Mouse (Mus musculus) heart, adult 2 months (tissue): Measurements from ENCODE around the gene Vwa1.

ENCODE experiments used
- CTCF ChIP-seq: fragments of 200-600 bp; IDR thresholded peaks from 2 replicates; pipeline ENCODE4 v1.8.1; 2022; ENCODE audit warnings: antibody characterized with exemption, mild to moderate bottlenecking, moderate library complexity
- EP300 ChIP-seq: fragments of 200-500 bp; IDR thresholded peaks from 2 replicates; pipeline ENCODE4 v1.6.1; 2011; ENCODE audit warnings: low read depth, low read length, control low read depth; ENCODE audit not compliant: insufficient read depth
- POLR2A ChIP-seq: fragments of 200-500 bp; IDR thresholded peaks from 2 replicates; pipeline ENCODE4 v1.6.1; 2011; ENCODE audit warnings: mild to moderate bottlenecking, low read depth, low read length, control low read depth; ENCODE audit not compliant: insufficient read depth

DNA sequence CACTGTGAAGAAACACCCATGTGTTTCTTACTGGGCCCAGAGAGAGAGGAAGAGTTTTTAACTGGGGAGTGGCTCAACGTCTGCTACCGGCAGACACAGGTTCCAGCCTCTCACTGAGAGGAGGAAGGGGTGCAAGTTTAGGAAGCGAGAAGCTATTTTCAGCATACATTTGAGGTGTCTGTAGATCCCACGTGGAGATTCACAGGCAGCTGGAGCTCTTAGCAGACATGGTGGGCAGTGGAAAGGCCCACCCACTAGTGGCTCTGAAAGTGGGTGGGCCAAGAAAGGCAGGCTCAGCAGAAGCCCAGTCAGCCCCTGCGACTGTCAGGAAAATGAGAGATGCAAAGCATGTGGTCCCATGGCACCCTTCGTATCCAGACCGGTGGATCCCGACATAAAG is 36.2 kb downstream of the Vwa1 start:
- TF ChIP-seq CTCF (no peak), POLR2A (no peak), EP300 (no peak)
